Mouse (Mus musculus) liver, embryonic 13.5 days (tissue): ENCODE measurements around the gene Lct. TPM values are rescaled to one million over a fixed set of nuclear protein-coding genes. Genes with fewer than 3 reads are reported as not detected.

ENCODE experiments used
- ATAC-seq: fragments of 200-750 bp; cut with Nextera tagmentation; 2 replicates; pipeline ENCODE4 v1.8.0; 2017; ENCODE audit warnings: low read depth, mild to moderate bottlenecking, moderate number of reproducible peaks, moderate library complexity
- DNase-seq: peaks from one replicate; pipeline ENCODE4 v3.0.0; 2022
- H3K27ac ChIP-seq: fragments of 300-500 bp; sonication (generic); 2 replicates; pipeline ENCODE4 v1.5.1; 2015; ENCODE audit warnings: moderate library complexity, mild to moderate bottlenecking, inconsistent platforms
- H3K27me3 ChIP-seq: fragments of 300-500 bp; sonication (generic); 2 replicates; pipeline ENCODE4 v1.6.1; 2015; ENCODE audit warnings: mild to moderate bottlenecking, inconsistent platforms
- H3K36me3 ChIP-seq: fragments of 300-500 bp; sonication (generic); 2 replicates; pipeline ENCODE4 v1.6.1; 2015; ENCODE audit warnings: mild to moderate bottlenecking, inconsistent platforms
- H3K4me1 ChIP-seq: fragments of 300-500 bp; sonication (generic); replicated peaks from 2 replicates; pipeline ENCODE4 v1.6.1; 2015; ENCODE audit warnings: inconsistent platforms
- H3K4me2 ChIP-seq: fragments of 300-500 bp; sonication (generic); 2 replicates; pipeline ENCODE4 v1.6.1; 2015; ENCODE audit warnings: inconsistent platforms, mild to moderate bottlenecking, moderate library complexity
- H3K4me3 ChIP-seq: fragments of 300-500 bp; sonication (generic); replicated peaks from 2 replicates; pipeline ENCODE4 v1.5.1; 2015; ENCODE audit warnings: mild to moderate bottlenecking, inconsistent platforms
- H3K9ac ChIP-seq: fragments of 300-500 bp; sonication (generic); 2 replicates; pipeline ENCODE4 v1.6.1; 2015; ENCODE audit warnings: mild to moderate bottlenecking, inconsistent platforms
- H3K9me3 ChIP-seq: fragments of 300-500 bp; sonication (generic); replicated peaks from 2 replicates; pipeline ENCODE4 v1.6.1; 2016; ENCODE audit warnings: inconsistent platforms
- WGBS: fragments of 180-500 bp; shearing (Covaris S2); methylation state at CpG from one replicate; pipeline ENCODE4 v1.1.7; 2015; ENCODE audit not compliant: insufficient replicate concordance; 5-methylcytosine and 5-hydroxymethylcytosine counted together
- polyA plus RNA-seq: library from polyadenylated mRNA; unstranded; fragments of >200 nt; fragmentation: Nextera tagmentation; extraction: Ambion mirVana; gene quantifications from 2 replicates; pipeline ENCODE4 v1.2.1, GENCODE M21; 2015

Gene Lct
- polyA plus RNA-seq: 0.02 TPM in 2 replicates

GRCm38 (mm10) chr1:128328218-128328617 lies at the start of gene Lct:
Lct (minus strand) TSS chr1:128328318.
- H3K36me3 ChIP-seq: peaks cover 72% of the 10 kb centered on the region
- H3K9me3 ChIP-seq: no peaks in the 10 kb centered on the region
- ATAC-seq: no peak

GRCm38 (mm10) chr1:128376841-128377240 lies 48.7 kb upstream of the Lct start:
- no peaks in the 10 kb centered on the region for H3K27me3 ChIP-seq
- peaks cover 52% of the 10 kb centered on the region for H3K36me3 ChIP-seq
- no peaks in the 10 kb centered on the region for H3K9me3 ChIP-seq
- no peak for DNase-seq
- no peak for ATAC-seq
- H3K9ac ChIP-seq: no peak overlapping the region
- H3K4me2 ChIP-seq: no peak overlapping the region
- H3K4me3 ChIP-seq: no peak overlapping the region
- H3K27ac ChIP-seq: no peak overlapping the region
- H3K4me1 ChIP-seq: no peaks in the 10 kb centered on the region
- WGBS: 91% methylated on average over 4 of the region's 4 CpGs

More at GRCm38 (mm10) chr1:128328218-128328617, at the start of gene Lct:
- Histone ChIP-seq H3K27ac (no peak within 1 kb of the TSS), H3K9ac (no peak within 1 kb of the TSS), H3K4me2 (no peak within 1 kb of the TSS), H3K4me3 (no peak within 1 kb of the TSS), H3K4me1 (peaks cover 23% of the 10 kb centered on the region), H3K27me3 (no peaks in the 10 kb centered on the region)
- DNase-seq: no peak
- WGBS: 79% methylated on average over 3 of the region's 3 CpGs

- Histone ChIP-seq H3K27ac (no peak overlapping the region), H3K27me3 (no peaks in the 10 kb centered on the region), H3K9ac (no peak overlapping the region), H3K9me3 (no peaks in the 10 kb centered on the region), H3K36me3 (peaks cover 52% of the 10 kb centered on the region), H3K4me2 (no peak overlapping the region), H3K4me3 (no peak overlapping the region), H3K4me1 (no peaks in the 10 kb centered on the region)
- 83% methylated on average over 7 of the region's 7 CpGs for WGBS
- ATAC-seq (no peak), DNase-seq (no peak)
Observed at GRCm38 (mm10) chr1:128372143-128372860, 44.2 kb upstream of the Lct start.

GRCm38 (mm10) chr1:128368732-128369441 lies 40.8 kb upstream of the Lct start:
- H3K9me3 ChIP-seq: no peaks in the 10 kb centered on the region
- no peaks in the 10 kb centered on the region for H3K4me1 ChIP-seq
- no peak overlapping the region for H3K4me2 ChIP-seq
- ATAC-seq (no peak), DNase-seq (no peak)
- H3K4me3 ChIP-seq: no peak overlapping the region
- H3K9ac ChIP-seq: no peak overlapping the region
- peaks cover 54% of the 10 kb centered on the region for H3K36me3 ChIP-seq
- WGBS: 76% methylated on average over 5 of the region's 5 CpGs
- no peaks in the 10 kb centered on the region for H3K27me3 ChIP-seq
- no peak overlapping the region for H3K27ac ChIP-seq

- Histone ChIP-seq H3K27me3 (no peaks in the 10 kb centered on the region), H3K9me3 (no peaks in the 10 kb centered on the region), H3K4me1 (peaks cover 40% of the 10 kb centered on the region), H3K9ac (peak overlapping the region; percentile 4; the same call in 1 of the 2 replicates), H3K27ac (peak overlapping the region; percentile 87), H3K36me3 (peaks cover 50% of the 10 kb centered on the region), H3K4me3 (no peak overlapping the region), H3K4me2 (peak overlapping the region; percentile 82; the same call in 1 of the 2 replicates)
- ATAC-seq: no peak
- 59% methylated on average over 2 of the region's 2 CpGs for WGBS
- no peak for DNase-seq
Observed at GRCm38 (mm10) chr1:128360601-128361000, 32.5 kb upstream of the Lct start.

- ATAC-seq (peak; percentile 96), DNase-seq (peak; percentile 91)
- 2% methylated on average over 38 of the region's 38 CpGs for WGBS
- no peaks in the 10 kb centered on the region for H3K27me3 ChIP-seq
- peak within 1 kb of the TSS; percentile 96 for H3K4me3 ChIP-seq
- H3K9me3 ChIP-seq: no peaks in the 10 kb centered on the region
- peak within 1 kb of the TSS; percentile 87 for H3K27ac ChIP-seq
- peaks cover 51% of the 10 kb centered on the region for H3K36me3 ChIP-seq
- peak within 1 kb of the TSS; percentile 82 for H3K4me2 ChIP-seq
- H3K4me1 ChIP-seq: peaks cover 44% of the 10 kb centered on the region
- H3K9ac ChIP-seq: peak within 1 kb of the TSS; percentile 93
Observed at GRCm38 (mm10) chr1:128359554-128360376, 31.6 kb upstream of the Lct start, which contains the start of gene Mcm6. Mcm6 (minus strand) TSS chr1:128359664.

- DNase-seq: no peak
- Histone ChIP-seq H3K4me1 (peaks cover 44% of the 10 kb centered on the region), H3K9ac (peak overlapping the region; percentile 93), H3K4me3 (peak overlapping the region; percentile 96), H3K4me2 (peak overlapping the region; percentile 82), H3K9me3 (no peaks in the 10 kb centered on the region), H3K27me3 (no peaks in the 10 kb centered on the region), H3K36me3 (peaks cover 52% of the 10 kb centered on the region), H3K27ac (peak overlapping the region; percentile 87)
- under 1% methylated on average over 35 of the region's 35 CpGs for WGBS
- ATAC-seq: peak; percentile 74
Observed at GRCm38 (mm10) chr1:128358916-128359553, 30.9 kb upstream of the Lct start.

GRCm38 (mm10) chr1:128358276-128358675 lies 30.2 kb upstream of the Lct start:
- Histone ChIP-seq H3K27ac (peak overlapping the region; percentile 87), H3K36me3 (peaks cover 56% of the 10 kb centered on the region), H3K27me3 (no peaks in the 10 kb centered on the region), H3K9me3 (no peaks in the 10 kb centered on the region), H3K4me1 (peaks cover 48% of the 10 kb centered on the region), H3K4me3 (peak overlapping the region; percentile 96), H3K9ac (peak overlapping the region; percentile 93), H3K4me2 (peak overlapping the region; percentile 82)
- 38% methylated on average over 6 of the region's 6 CpGs for WGBS
- ATAC-seq: no peak
- no peak for DNase-seq

GRCm38 (mm10) chr1:128357452-128357851 lies 29.3 kb upstream of the Lct start:
- peaks cover 56% of the 10 kb centered on the region for H3K36me3 ChIP-seq

GRCm38 (mm10) chr1:128353092-128353491 lies 25.0 kb upstream of the Lct start:
- Histone ChIP-seq H3K27me3 (no peaks in the 10 kb centered on the region), H3K9me3 (no peaks in the 10 kb centered on the region), H3K4me2 (no peak overlapping the region), H3K4me3 (no peak overlapping the region), H3K36me3 (peaks cover 90% of the 10 kb centered on the region), H3K27ac (no peak overlapping the region), H3K9ac (no peak overlapping the region), H3K4me1 (peaks cover 32% of the 10 kb centered on the region)
- 28% methylated on average over 3 of the region's 3 CpGs for WGBS
- no peak for DNase-seq
- no peak for ATAC-seq

More at GRCm38 (mm10) chr1:128357452-128357851, 29.3 kb upstream of the Lct start:
- peaks cover 48% of the 10 kb centered on the region for H3K4me1 ChIP-seq
- H3K9ac ChIP-seq: peak overlapping the region; percentile 93
- no peaks in the 10 kb centered on the region for H3K27me3 ChIP-seq
- H3K27ac ChIP-seq: peak overlapping the region; percentile 87
- peak overlapping the region; percentile 96 for H3K4me3 ChIP-seq
- H3K4me2 ChIP-seq: peak overlapping the region; percentile 82
- H3K9me3 ChIP-seq: no peaks in the 10 kb centered on the region
- ATAC-seq (no peak), DNase-seq (peak; percentile 9)
- 28% methylated on average over 3 of the region's 3 CpGs for WGBS
